Mouse (Mus musculus) left cerebral cortex, adult 6 months (tissue): ENCODE measurements around the gene Asb14. TPM values are rescaled to one million over a fixed set of nuclear protein-coding genes. Genes with fewer than 3 reads are reported as not detected.

Source experiments
- long read RNA-seq, 2 experiments: library from polyadenylated mRNA; unstranded; transcript quantifications; one replicate each; pipeline ENCODE4 v2.0.0; 2019 to 2020
- polyA plus RNA-seq: library from polyadenylated mRNA; unstranded; fragments of <200 nt; fragmentation: Nextera tagmentation; gene quantifications from 2 replicates; pipeline ENCODE4 v1.2.3, GENCODE M21; 2021

Gene Asb14
- 0.34 TPM in 1 of 2 replicates, not detected in the other for polyA plus RNA-seq
- long read RNA-seq, experiment 1, result 0 reads
- long read RNA-seq, experiment 2, result 0 reads

GRCm38 (mm10) chr14:26894392-26894791 is at the start of gene Asb14:
Asb14 (plus strand) TSS chr14:26894557.

Other genes starting within 250 kb of the Asb14 start
- 4.8 and 5.3 TPM in 2 replicates for gene Pde12, start 224.7 kb upstream of the Asb14 start, polyA plus RNA-seq
- gene Dnah12, start 201.3 kb upstream of the Asb14 start, polyA plus RNA-seq, result 0.04 and 0.05 TPM in 2 replicates
- gene Appl1, start 76.7 kb downstream of the Asb14 start, polyA plus RNA-seq, result 67.2 and 93.7 TPM in 2 replicates
- gene Hesx1, start 99.9 kb downstream of the Asb14 start, polyA plus RNA-seq, result not detected in 2 replicates
- 0.80 and 0.96 TPM in 2 replicates for gene Il17rd, start 144.4 kb downstream of the Asb14 start, polyA plus RNA-seq
- 15.8 and 19.9 TPM in 2 replicates for gene Arhgef3, start 220.3 kb downstream of the Asb14 start, polyA plus RNA-seq